Mouse (Mus musculus) lung, postnatal 0 days (tissue): Measurements from ENCODE around the gene Abcb9. TPM values are rescaled to one million over a fixed set of nuclear protein-coding genes. Genes with fewer than 3 reads are reported as not detected.
A peak's percentile ranks its signal among the peaks of the same experiment; 100 is the strongest.

Experiments used
- ATAC-seq: fragments of 200-750 bp; cut with Nextera tagmentation; 2 replicates; pipeline ENCODE4 v1.8.0; 2017; ENCODE audit warnings: moderate library complexity
- DNase-seq: peaks from one replicate; pipeline ENCODE4 v3.0.0-alpha.2; 2016; ENCODE audit warnings: low spot score
- H3K27ac ChIP-seq: fragments of 300-500 bp; sonication (generic); 2 replicates; pipeline ENCODE4 v1.5.1; 2014; ENCODE audit warnings: antibody characterized with exemption, mild to moderate bottlenecking, low read length, mixed read lengths
- H3K27me3 ChIP-seq: fragments of 300-500 bp; sonication (generic); replicated peaks from 2 replicates; pipeline ENCODE4 v1.6.1; 2014; ENCODE audit warnings: low read length, mixed read lengths; ENCODE audit not compliant: insufficient read depth
- H3K36me3 ChIP-seq: fragments of 300-500 bp; sonication (generic); 2 replicates; pipeline ENCODE4 v1.6.1; 2014; ENCODE audit warnings: low read length, mixed read lengths; ENCODE audit not compliant: insufficient read depth
- H3K4me1 ChIP-seq: fragments of 300-500 bp; sonication (generic); 2 replicates; pipeline ENCODE4 v1.6.1; 2014; ENCODE audit warnings: antibody characterized with exemption, low read depth, low read length, mixed read lengths; ENCODE audit not compliant: insufficient read depth
- H3K4me2 ChIP-seq: fragments of 300-500 bp; sonication (generic); replicated peaks from 2 replicates; pipeline ENCODE4 v1.6.1; 2014; ENCODE audit warnings: low read depth, mild to moderate bottlenecking, low read length, moderate library complexity, mixed read lengths
- H3K4me3 ChIP-seq: fragments of 300-500 bp; sonication (generic); 2 replicates; pipeline ENCODE4 v1.5.1; 2014; ENCODE audit warnings: low read depth, low read length
- H3K9ac ChIP-seq: fragments of 300-500 bp; sonication (generic); replicated peaks from 2 replicates; pipeline ENCODE4 v1.6.1; 2014; ENCODE audit warnings: low read depth, mild to moderate bottlenecking
- H3K9me3 ChIP-seq: fragments of 300-500 bp; sonication (generic); 2 replicates; pipeline ENCODE4 v1.6.1; 2016; ENCODE audit warnings: low read length, mixed read lengths
- CTCF ChIP-seq: IDR thresholded peaks from 2 replicates; pipeline ENCODE4 v1.5.1; 2016; ENCODE audit warnings: antibody characterized with exemption, mild to moderate bottlenecking
- EP300 ChIP-seq: IDR thresholded peaks from 2 replicates; pipeline ENCODE4 v1.6.1; 2016; ENCODE audit warnings: antibody characterized with exemption, mild to moderate bottlenecking, control low read depth
- WGBS: fragments of 180-500 bp; shearing (Covaris S2); extraction: QIAGEN DNeasy Blood & Tissue Kit; methylation state at CpG from one replicate; pipeline ENCODE4 v1.1.7; 2014; 5-methylcytosine and 5-hydroxymethylcytosine counted together
- polyA plus RNA-seq: library from polyadenylated mRNA; unstranded; fragments of >200 nt; fragmentation: Nextera tagmentation; extraction: Ambion mirVana; gene quantifications from 2 replicates; pipeline ENCODE4 v1.2.1, GENCODE M21; 2015

The Abcb9 gene
- polyA plus RNA-seq, 1 experiment from 2014 or later: 2.6 TPM

GRCm38 (mm10) chr5:124115990-124116845 lies 20.6 kb upstream of the Abcb9 start, which contains the start of gene Arl6ip4:
Arl6ip4 (plus strand) TSS chr5:124116089.
- Histone ChIP-seq H3K4me2 (peak within 1 kb of the TSS; percentile 75), H3K4me3 (peak within 1 kb of the TSS; percentile 91), H3K9ac (peak within 1 kb of the TSS; percentile 95), H3K9me3 (no peaks in the 10 kb centered on the region), H3K4me1 (peaks cover 18% of the 10 kb centered on the region; the same call in 1 of the 2 replicates), H3K27ac (peak within 1 kb of the TSS; percentile 90), H3K27me3 (no peaks in the 10 kb centered on the region), H3K36me3 (peaks cover 4% of the 10 kb centered on the region)
- WGBS: under 1% methylated on average over 63 of the region's 64 CpGs
- DNase-seq (peak; percentile 73), ATAC-seq (0 out of 2 replicates have a peak, but pooled peaks have one; percentile 2)
- TF ChIP-seq EP300 (no peak), CTCF (no peak)

DNA sequence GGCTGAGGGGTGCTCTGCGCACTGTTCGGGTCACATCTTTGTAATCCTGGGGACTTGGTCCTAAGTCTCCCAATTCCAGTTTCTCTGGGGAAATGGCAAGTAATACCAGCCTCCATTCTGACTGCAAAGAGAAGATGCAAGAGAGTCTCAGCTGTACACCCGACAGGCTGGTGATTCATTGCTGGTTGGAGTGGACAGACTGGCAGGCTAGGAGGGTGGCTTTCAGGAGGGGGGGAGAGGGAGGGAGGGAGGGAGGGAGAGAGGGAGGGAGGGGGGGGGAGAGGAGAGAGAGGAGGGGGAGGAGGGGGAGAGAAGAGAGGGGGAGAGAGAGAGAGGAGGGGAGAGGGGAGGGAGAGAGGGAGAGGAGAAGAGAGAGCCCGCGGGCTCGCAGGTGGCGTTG lies 19.9 kb upstream of the Abcb9 start:
- H3K27ac ChIP-seq: peak overlapping the region; percentile 90; the same call in 1 of the 2 replicates
- 22% methylated on average over 7 of the region's 7 CpGs for WGBS
- no peaks in the 10 kb centered on the region for H3K27me3 ChIP-seq
- peaks cover 18% of the 10 kb centered on the region; the same call in 1 of the 2 replicates for H3K4me1 ChIP-seq
- H3K9me3 ChIP-seq: no peaks in the 10 kb centered on the region
- peak overlapping the region; percentile 75 for H3K4me2 ChIP-seq
- H3K36me3 ChIP-seq: no peaks in the 10 kb centered on the region; the same call in 1 of the 2 replicates
- peak overlapping the region; percentile 95 for H3K9ac ChIP-seq
- TF ChIP-seq EP300: no peak
- TF ChIP-seq CTCF: no peak
- H3K4me3 ChIP-seq: peak overlapping the region; percentile 91
- ATAC-seq (no peak), DNase-seq (peak; percentile 28)

DNA sequence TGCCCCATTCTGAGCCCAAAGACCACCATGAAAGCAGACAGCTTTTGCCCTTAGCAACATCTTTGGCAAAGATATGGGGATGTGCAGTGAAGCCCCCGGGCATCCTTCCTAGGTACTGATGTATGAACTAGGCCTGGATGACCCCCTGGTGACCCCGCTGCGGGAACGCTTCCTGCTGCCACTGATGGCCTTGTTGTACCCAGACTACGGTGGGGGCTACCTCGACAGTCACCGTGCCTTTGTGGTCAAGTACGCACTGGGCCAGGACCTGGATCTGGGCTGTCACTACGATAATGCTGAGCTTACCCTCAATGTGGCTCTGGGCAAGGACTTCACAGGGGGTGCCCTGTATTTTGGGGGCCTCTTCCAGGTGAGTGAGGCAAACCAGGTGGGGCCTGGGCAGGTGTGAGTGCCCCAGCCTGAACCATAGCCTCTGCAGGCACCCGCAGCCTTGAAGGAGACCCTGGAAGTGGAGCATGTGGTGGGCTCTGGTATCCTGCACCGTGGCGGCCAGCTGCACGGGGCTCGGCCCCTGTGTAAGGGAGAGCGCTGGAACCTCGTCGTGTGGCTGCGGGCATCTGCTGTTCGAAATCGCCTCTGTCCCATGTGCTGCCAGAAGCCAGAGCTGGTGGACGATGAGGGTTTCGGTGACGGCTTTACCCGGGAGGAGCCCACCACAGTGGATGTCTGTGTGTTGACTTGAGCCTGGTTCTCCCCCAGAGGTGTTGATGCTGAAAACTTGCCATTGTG lies 18.9 kb upstream of the Abcb9 start:
- WGBS: 92% methylated on average over 24 of the region's 24 CpGs
- Histone ChIP-seq H3K9ac (no peak overlapping the region), H3K27ac (no peak overlapping the region), H3K4me2 (no peak overlapping the region), H3K36me3 (no peaks in the 10 kb centered on the region; the same call in 1 of the 2 replicates), H3K4me1 (peaks cover 18% of the 10 kb centered on the region; the same call in 1 of the 2 replicates), H3K27me3 (no peaks in the 10 kb centered on the region), H3K4me3 (no peak overlapping the region), H3K9me3 (no peaks in the 10 kb centered on the region)
- no peak for TF ChIP-seq EP300
- no peak for TF ChIP-seq CTCF
- ATAC-seq: no peak
- no peak for DNase-seq

GRCm38 (mm10) chr5:124113030-124113429 lies 17.4 kb upstream of the Abcb9 start:
- H3K27me3 ChIP-seq: no peaks in the 10 kb centered on the region
- no peaks in the 10 kb centered on the region; the same call in 1 of the 2 replicates for H3K36me3 ChIP-seq
- DNase-seq (peak; percentile 72), ATAC-seq (no peak)
- peaks cover 18% of the 10 kb centered on the region; the same call in 1 of the 2 replicates for H3K4me1 ChIP-seq
- H3K4me2 ChIP-seq: peak overlapping the region; percentile 90
- TF ChIP-seq EP300: no peak
- TF ChIP-seq CTCF: peak; percentile 70
- peak overlapping the region; percentile 66 for H3K9ac ChIP-seq
- H3K4me3 ChIP-seq: peak overlapping the region; percentile 79
- no peaks in the 10 kb centered on the region for H3K9me3 ChIP-seq
- 16% methylated on average over 14 of the region's 14 CpGs for WGBS
- H3K27ac ChIP-seq: peak overlapping the region; percentile 87

DNA sequence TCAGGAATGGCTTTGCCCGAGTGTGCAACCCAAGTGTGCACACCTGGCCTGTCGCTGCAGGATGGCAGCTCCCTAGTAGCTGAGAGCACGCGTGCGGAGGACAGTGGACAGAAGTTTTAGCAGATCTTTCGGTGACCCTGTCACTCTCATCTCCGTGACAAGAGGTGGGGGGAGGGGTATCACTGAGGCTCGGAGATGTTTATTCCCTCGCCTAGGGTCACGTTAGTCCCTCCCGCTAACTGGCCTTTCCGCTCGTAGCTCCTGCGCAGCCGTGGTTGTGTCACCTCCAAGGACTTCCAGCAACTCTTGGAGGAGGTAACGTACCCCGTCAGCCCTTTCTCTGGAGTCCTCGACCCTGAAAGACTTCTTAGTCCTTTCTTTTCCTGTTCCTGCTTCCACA lies 16.9 kb upstream of the Abcb9 start:
- H3K4me3 ChIP-seq: peak overlapping the region; percentile 79
- under 1% methylated on average over 18 of the region's 18 CpGs for WGBS
- H3K27ac ChIP-seq: peak overlapping the region; percentile 87
- TF ChIP-seq EP300 (no peak), CTCF (no peak)
- DNase-seq (no peak), ATAC-seq (no peak; the same call in 1 of the 2 replicates)
- peaks cover 18% of the 10 kb centered on the region; the same call in 1 of the 2 replicates for H3K4me1 ChIP-seq
- H3K36me3 ChIP-seq: no peaks in the 10 kb centered on the region; the same call in 1 of the 2 replicates
- no peaks in the 10 kb centered on the region for H3K27me3 ChIP-seq
- peak overlapping the region; percentile 66 for H3K9ac ChIP-seq
- H3K9me3 ChIP-seq: no peaks in the 10 kb centered on the region
- H3K4me2 ChIP-seq: peak overlapping the region; percentile 90
